Mouse (Mus musculus): ENCODE measurements at regions not wholly inside any gene's neighbourhood (a gene's known extent, or its start where the extent isn't known, plus 50 kb on each side); places are given as distances from the start of the nearest gene placed in this dataset.

DNA sequence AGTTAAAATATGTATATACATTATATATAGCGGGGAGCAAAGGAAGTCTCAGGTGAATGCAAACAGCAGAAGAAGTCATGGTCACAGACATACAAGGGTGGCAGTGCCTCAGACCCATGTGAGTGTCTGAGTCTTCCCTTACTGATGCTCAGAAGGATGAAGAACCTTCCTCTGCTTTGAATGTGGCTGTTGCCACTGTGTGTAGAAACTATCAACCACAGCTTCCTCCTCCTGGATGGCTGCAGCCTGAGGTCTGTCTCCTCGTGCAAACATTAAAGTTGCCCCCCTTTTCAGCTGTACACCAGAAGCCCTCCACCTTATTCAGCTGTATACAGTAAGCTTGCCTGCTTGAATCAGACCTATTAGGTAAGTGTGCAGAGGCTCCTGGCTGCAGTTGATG lies 79.4 kb upstream of the Tspan5 start:
- TF ChIP-seq CTCF (IDR thresholded peaks at IDR 0.05; ENCODE audit: low read depth, low read length) (no peak), POLR2A (IDR thresholded peaks at IDR 0.05; ENCODE audit: borderline replicate concordance, low read depth, low read length) (no peak)
